Mouse (Mus musculus) liver, embryonic 15.5 days (tissue): ENCODE results near the gene Wdr62. TPM values are rescaled to one million over a fixed set of nuclear protein-coding genes. Genes with fewer than 3 reads are reported as not detected.

Experiments
- ATAC-seq: fragments of 200-750 bp; cut with Nextera tagmentation; 2 replicates; pipeline ENCODE4 v1.8.0; 2017; ENCODE audit warnings: moderate number of reproducible peaks, mild to moderate bottlenecking, moderate library complexity; ENCODE audit not compliant: insufficient read depth
- H3K27ac ChIP-seq: fragments of 300-500 bp; sonication (generic); replicated peaks from 2 replicates; pipeline ENCODE4 v1.5.1; 2015; ENCODE audit warnings: mild to moderate bottlenecking, inconsistent platforms
- H3K27me3 ChIP-seq: fragments of 300-500 bp; sonication (generic); 2 replicates; pipeline ENCODE4 v1.6.1; 2015; ENCODE audit warnings: mild to moderate bottlenecking, inconsistent platforms
- H3K36me3 ChIP-seq: fragments of 300-500 bp; sonication (generic); replicated peaks from 2 replicates; pipeline ENCODE4 v1.6.1; 2015; ENCODE audit warnings: moderate library complexity, mild to moderate bottlenecking, inconsistent platforms
- H3K4me1 ChIP-seq: fragments of 300-500 bp; sonication (generic); replicated peaks from 2 replicates; pipeline ENCODE4 v1.6.1; 2015; ENCODE audit warnings: inconsistent platforms
- H3K4me2 ChIP-seq: fragments of 300-500 bp; sonication (generic); 2 replicates; pipeline ENCODE4 v1.6.1; 2015; ENCODE audit warnings: moderate library complexity, mild to moderate bottlenecking, inconsistent platforms
- H3K4me3 ChIP-seq: fragments of 300-500 bp; sonication (generic); replicated peaks from 2 replicates; pipeline ENCODE4 v1.5.1; 2015; ENCODE audit warnings: mild to moderate bottlenecking, inconsistent platforms
- H3K9ac ChIP-seq: fragments of 300-500 bp; sonication (generic); 2 replicates; pipeline ENCODE4 v1.6.1; 2015; ENCODE audit warnings: moderate library complexity, mild to moderate bottlenecking, inconsistent platforms
- H3K9me3 ChIP-seq: fragments of 300-500 bp; sonication (generic); replicated peaks from 2 replicates; pipeline ENCODE4 v1.6.1; 2016; ENCODE audit warnings: inconsistent platforms
- WGBS: fragments of 180-500 bp; shearing (Covaris S2); methylation state at CpG from one replicate; pipeline ENCODE4 v1.1.7; 2015; ENCODE audit warnings: mixed read lengths; ENCODE audit not compliant: insufficient replicate concordance; 5-methylcytosine and 5-hydroxymethylcytosine counted together
- polyA plus RNA-seq: library from polyadenylated mRNA; unstranded; fragments of >200 nt; fragmentation: Nextera tagmentation; extraction: Ambion mirVana; gene quantifications from 2 replicates; pipeline ENCODE4 v1.2.1, GENCODE M21; 2015

Gene Wdr62
- 8.1 and 8.9 TPM in 2 replicates for polyA plus RNA-seq

DNA sequence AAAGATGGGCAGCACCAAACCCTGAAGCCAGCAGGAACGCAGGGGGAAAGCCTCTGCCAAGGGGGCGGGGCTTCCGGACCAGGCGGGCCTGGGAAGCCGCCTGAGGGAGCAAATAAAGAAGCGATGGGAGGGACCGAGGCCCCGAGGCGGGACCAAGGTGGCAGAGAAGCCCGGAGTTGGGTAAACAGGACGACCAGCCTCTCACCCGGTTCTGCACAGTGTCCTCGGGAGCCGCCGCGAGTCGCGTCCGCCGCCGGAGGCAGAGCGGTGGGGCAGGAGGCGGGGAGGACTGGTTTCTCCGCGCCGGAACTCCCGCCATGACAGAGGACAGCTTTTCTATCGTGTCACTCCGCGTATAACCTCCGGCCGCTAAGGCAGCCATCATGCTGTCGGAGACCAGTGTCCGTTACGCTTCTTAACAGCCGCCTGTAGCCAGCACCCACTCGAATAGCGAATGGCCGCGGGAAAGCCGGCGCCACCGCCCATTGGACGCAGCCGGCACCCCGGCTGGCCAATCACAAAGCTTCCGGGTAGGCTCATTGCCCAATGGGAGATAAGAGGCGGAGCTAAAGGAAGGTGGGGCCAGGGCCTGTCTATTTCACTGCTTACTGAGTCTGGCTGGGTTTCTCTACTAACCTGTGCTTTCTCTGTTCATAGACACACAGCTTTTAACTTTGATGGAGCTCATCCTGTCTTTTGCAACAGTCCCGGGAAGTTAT is at the start of gene Wdr62, which contains the start of gene Thap8:
Gene Wdr62, minus strand, starts transcription at position 469 of the 719 bp plus-strand sequence.
Gene Thap8, plus strand, starts transcription at position 144 of the 719 bp plus-strand sequence.
- under 1% methylated on average over 49 of the region's 49 CpGs for WGBS

DNA sequence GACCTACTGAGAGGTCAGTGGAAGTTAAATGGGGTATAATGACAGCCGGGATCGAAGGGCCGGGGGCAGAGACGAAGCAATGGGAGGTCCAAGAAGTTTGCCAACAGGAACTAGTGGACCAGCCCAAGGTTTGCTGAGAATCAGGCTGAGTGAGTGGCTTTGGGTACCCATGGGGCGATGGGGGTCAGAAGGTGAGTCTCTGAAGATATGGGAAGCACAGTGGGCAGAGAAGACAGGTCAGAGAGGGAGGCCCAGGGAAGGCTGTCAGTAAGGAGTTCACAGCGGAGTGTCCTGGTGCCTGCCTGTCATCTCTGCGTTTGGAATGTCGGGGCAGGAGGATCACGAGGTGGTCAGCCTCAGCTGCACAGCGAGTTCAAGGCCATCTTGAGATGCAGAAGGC is 48.2 kb upstream of the Wdr62 start:
- H3K9ac ChIP-seq = no peak overlapping the region
- H3K9me3 ChIP-seq = no peaks in the 10 kb centered on the region
- no peak overlapping the region for H3K4me2 ChIP-seq
- no peak overlapping the region for H3K4me3 ChIP-seq
- H3K27me3 ChIP-seq = peaks cover 21% of the 10 kb centered on the region
- H3K4me1 ChIP-seq = peaks cover 2% of the 10 kb centered on the region; the same call in 1 of the 2 replicates
- no peak overlapping the region for H3K27ac ChIP-seq
- no peak for ATAC-seq
- WGBS = 43% methylated on average over 10 of the region's 10 CpGs
- H3K36me3 ChIP-seq = no peaks in the 10 kb centered on the region

More for the DNA sequence above, at the start of gene Wdr62, which contains the start of gene Thap8:
- no peaks in the 10 kb centered on the region for H3K9me3 ChIP-seq
- H3K4me3 ChIP-seq = peak within 1 kb of the TSS; percentile 79
- peaks cover 33% of the 10 kb centered on the region for H3K4me1 ChIP-seq
- peak within 1 kb of the TSS; percentile 95 for H3K4me2 ChIP-seq
- no peaks in the 10 kb centered on the region for H3K27me3 ChIP-seq
- H3K27ac ChIP-seq = peak within 1 kb of the TSS; percentile 98
- ATAC-seq = peak; percentile 91
- H3K9ac ChIP-seq = peak within 1 kb of the TSS; percentile 70
- no peaks in the 10 kb centered on the region for H3K36me3 ChIP-seq

DNA sequence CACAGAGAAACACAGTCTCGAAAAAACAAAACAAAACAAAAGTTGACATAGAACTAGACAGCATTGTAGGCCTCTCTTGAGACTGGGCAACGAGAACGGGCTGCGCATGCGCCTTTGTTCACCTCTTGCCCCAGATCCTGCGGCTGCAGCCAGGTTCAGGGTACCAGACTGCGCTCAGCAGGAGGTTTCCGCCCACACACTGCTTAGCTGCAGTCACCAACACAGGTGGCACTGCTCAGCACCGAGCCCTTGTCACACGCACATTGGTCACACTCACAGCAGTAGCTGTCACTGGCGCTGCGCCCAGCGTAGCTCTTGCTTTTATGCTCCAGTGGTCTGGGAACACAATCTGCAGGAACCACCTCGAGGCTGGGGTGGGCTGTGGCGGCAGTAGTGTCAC is 46.9 kb upstream of the Wdr62 start:
- no peak overlapping the region for H3K27ac ChIP-seq
- no peak overlapping the region for H3K4me2 ChIP-seq
- H3K9ac ChIP-seq = no peak overlapping the region
- WGBS = 53% methylated on average over 15 of the region's 15 CpGs
- no peaks in the 10 kb centered on the region for H3K9me3 ChIP-seq
- peaks cover 9% of the 10 kb centered on the region for H3K4me1 ChIP-seq
- peaks cover 16% of the 10 kb centered on the region for H3K27me3 ChIP-seq
- no peak overlapping the region for H3K4me3 ChIP-seq
- H3K36me3 ChIP-seq = no peaks in the 10 kb centered on the region
- no peak for ATAC-seq

DNA sequence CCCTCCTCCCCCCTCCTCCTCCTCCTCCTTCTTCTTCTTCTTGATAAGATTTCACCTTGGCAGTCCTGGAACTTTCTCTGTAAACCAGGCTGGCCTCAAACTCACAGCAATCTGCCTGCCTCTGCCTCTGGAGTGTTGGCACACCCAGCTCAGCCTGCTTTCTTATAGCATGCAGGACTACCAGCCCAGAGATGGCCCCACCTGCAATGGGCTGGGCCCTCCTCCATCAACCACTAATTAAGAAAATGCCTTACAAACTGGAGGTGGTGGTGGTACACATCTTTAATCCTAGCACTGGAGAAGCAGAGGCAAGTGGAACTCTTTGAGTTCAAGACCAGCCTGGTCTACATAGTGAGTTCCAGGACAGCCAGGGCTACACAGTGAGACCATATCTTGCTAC is 46.2 kb upstream of the Wdr62 start:
- H3K9me3 ChIP-seq = no peaks in the 10 kb centered on the region
- H3K4me1 ChIP-seq = peaks cover 15% of the 10 kb centered on the region
- ATAC-seq = no peak
- peaks cover 10% of the 10 kb centered on the region for H3K27me3 ChIP-seq
- H3K36me3 ChIP-seq = no peaks in the 10 kb centered on the region
- no peak overlapping the region for H3K4me3 ChIP-seq
- H3K4me2 ChIP-seq = no peak overlapping the region
- H3K9ac ChIP-seq = no peak overlapping the region
- no peak overlapping the region for H3K27ac ChIP-seq

DNA sequence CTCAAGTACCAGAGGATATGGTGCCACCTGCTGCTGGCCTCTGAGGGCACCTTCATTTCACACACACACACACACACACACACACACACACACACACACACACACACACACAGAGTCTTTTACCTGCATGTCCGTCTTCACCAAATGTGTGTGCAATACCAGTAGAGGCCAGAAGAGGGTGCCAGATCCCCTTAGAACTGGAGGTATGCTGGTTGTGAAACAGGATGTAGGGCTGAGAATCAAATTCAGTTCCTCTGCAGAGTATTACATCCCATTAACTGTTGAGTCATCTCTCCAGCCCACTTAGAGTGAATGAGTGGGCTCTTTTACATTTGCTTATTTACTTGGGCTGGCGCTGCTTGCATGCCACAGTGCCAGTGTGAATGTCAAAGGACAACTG is 45.1 kb upstream of the Wdr62 start:
- no peaks in the 10 kb centered on the region for H3K9me3 ChIP-seq
- H3K9ac ChIP-seq = no peak overlapping the region
- no peak overlapping the region for H3K27ac ChIP-seq
- H3K4me1 ChIP-seq = peaks cover 25% of the 10 kb centered on the region
- H3K27me3 ChIP-seq = peaks cover 7% of the 10 kb centered on the region; the same call in 1 of the 2 replicates
- ATAC-seq = no peak
- no peak overlapping the region for H3K4me3 ChIP-seq
- 40% methylated on average over 2 of the region's 2 CpGs for WGBS
- no peak overlapping the region for H3K4me2 ChIP-seq
- no peaks in the 10 kb centered on the region for H3K36me3 ChIP-seq

DNA sequence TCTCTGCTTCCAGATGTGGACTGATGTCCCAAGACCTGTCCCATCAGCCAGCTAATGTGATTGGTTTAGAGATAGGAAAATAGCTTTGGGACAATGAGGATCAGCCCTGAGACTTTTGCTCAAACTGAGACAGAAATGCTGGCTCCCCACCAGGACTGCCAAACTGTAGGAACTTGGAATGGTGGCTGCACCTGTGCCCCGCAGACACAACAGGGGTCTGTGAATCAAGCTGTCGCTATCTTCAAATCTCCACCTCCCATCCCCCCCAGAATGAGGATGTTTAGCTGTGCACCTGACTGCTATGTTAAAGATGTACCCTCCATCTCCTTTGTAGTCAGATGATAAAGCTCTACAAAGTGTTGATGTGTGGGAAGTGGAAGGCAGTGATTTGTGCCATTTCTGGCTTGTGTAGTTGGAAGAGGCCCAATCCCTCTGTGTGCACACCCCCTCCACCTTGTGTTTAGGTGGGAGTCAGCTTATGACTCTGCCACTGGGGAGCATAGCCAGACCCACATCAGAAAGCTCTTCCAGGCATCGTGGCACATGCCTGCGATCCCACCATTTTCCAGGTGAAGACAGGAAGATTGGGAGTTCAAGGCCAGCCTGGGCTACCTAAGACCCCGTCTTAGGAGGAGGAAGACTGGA is 44.2 kb upstream of the Wdr62 start:
- Histone ChIP-seq H3K27me3 (0 out of 2 replicates have a peak, but pooled peaks cover 4% of the 10 kb centered on the region), H3K36me3 (no peaks in the 10 kb centered on the region), H3K4me3 (no peak overlapping the region), H3K9me3 (no peaks in the 10 kb centered on the region), H3K9ac (no peak overlapping the region), H3K27ac (no peak overlapping the region), H3K4me2 (no peak overlapping the region), H3K4me1 (peaks cover 28% of the 10 kb centered on the region)
- 64% methylated on average over 5 of the region's 5 CpGs for WGBS
- ATAC-seq = no peak

DNA sequence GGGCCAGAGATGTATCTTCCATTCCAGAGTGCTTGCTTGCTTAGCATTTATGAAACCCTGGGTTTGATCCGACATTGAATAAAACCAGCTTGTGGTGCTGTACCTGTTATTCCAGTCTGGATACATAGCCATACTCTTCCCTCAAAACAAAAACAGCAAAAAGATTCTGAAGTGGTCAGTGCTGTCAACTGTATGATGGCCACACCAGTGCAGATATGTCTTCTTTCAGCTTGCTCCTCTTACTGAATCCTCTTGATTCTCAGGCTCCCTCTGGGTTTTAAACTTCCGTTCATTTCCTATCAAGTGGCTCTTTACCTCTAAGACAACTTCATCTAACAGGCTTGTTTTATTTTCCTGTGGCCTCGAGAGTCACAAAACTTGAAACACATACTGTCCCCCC is 43.6 kb upstream of the Wdr62 start, which contains the start of gene Sdhaf1:
Gene Sdhaf1, minus strand, starts transcription at position 101 of the 400 bp plus-strand sequence.
- Histone ChIP-seq H3K4me1 (peaks cover 28% of the 10 kb centered on the region), H3K9me3 (no peaks in the 10 kb centered on the region), H3K36me3 (no peaks in the 10 kb centered on the region), H3K27ac (peak within 1 kb of the TSS; percentile 73), H3K4me3 (peak within 1 kb of the TSS; percentile 78), H3K9ac (peak within 1 kb of the TSS; percentile 48), H3K4me2 (peak within 1 kb of the TSS; percentile 96), H3K27me3 (0 out of 2 replicates have a peak, but pooled peaks cover 4% of the 10 kb centered on the region)
- WGBS = 61% methylated on average over 3 of the region's 3 CpGs
- no peak for ATAC-seq

DNA sequence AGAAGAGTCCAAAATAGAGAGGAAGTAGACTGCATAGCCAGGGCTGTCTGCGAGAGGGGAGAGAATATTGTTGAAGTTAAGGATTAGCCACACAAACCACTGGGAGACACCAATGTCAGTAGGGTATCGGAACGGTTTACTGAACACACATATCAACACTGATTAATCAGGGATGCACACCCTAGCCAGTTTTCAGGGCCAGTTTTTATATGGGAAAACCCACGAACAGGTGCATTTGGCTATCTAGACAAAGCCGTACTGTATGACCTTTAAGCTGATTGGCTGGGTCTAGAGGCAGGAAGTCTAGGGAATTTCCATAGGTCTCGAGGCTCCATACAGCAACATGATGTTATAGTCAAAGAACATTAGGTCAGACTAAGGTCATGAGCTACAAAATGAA is 42.6 kb upstream of the Wdr62 start:
- Histone ChIP-seq H3K4me1 (peaks cover 28% of the 10 kb centered on the region), H3K4me2 (peak overlapping the region; percentile 96), H3K27ac (peak overlapping the region; percentile 73), H3K9me3 (no peaks in the 10 kb centered on the region), H3K9ac (peak overlapping the region; percentile 48), H3K36me3 (no peaks in the 10 kb centered on the region), H3K4me3 (peak overlapping the region; percentile 78), H3K27me3 (0 out of 2 replicates have a peak, but pooled peaks cover 4% of the 10 kb centered on the region)
- 0 out of 2 replicates have a peak, but pooled peaks have one; percentile 0 for ATAC-seq
- WGBS = 6% methylated on average over 6 of the region's 6 CpGs

DNA sequence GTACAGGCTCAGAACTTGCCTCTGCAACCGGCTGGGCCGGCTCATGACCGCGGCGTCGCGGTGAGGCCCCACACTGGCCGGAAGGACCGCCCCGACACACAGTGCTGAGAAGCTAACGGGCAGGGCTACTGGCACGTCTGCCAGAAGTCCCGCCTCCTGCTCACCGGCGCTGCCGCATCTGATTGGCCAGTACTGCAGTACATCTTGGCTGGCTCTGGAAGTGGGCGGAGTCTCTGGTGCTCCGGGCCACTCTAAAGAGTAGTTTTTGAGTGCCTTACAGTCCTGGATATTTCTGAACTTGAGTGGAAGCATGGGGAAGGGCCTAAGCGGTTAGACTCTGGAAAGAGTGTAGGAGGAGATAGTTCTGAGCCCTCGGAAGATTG is 42.1 kb upstream of the Wdr62 start:
- 0 out of 2 replicates have a peak, but pooled peaks cover 4% of the 10 kb centered on the region for H3K27me3 ChIP-seq
- H3K9me3 ChIP-seq = no peaks in the 10 kb centered on the region
- H3K27ac ChIP-seq = peak overlapping the region; percentile 82
- H3K36me3 ChIP-seq = no peaks in the 10 kb centered on the region
- H3K4me2 ChIP-seq = peak overlapping the region; percentile 96
- under 1% methylated on average over 19 of the region's 20 CpGs for WGBS
- H3K4me3 ChIP-seq = peak overlapping the region; percentile 78
- ATAC-seq = peak; percentile 97
- H3K4me1 ChIP-seq = peaks cover 28% of the 10 kb centered on the region
- peak overlapping the region; percentile 76 for H3K9ac ChIP-seq

DNA sequence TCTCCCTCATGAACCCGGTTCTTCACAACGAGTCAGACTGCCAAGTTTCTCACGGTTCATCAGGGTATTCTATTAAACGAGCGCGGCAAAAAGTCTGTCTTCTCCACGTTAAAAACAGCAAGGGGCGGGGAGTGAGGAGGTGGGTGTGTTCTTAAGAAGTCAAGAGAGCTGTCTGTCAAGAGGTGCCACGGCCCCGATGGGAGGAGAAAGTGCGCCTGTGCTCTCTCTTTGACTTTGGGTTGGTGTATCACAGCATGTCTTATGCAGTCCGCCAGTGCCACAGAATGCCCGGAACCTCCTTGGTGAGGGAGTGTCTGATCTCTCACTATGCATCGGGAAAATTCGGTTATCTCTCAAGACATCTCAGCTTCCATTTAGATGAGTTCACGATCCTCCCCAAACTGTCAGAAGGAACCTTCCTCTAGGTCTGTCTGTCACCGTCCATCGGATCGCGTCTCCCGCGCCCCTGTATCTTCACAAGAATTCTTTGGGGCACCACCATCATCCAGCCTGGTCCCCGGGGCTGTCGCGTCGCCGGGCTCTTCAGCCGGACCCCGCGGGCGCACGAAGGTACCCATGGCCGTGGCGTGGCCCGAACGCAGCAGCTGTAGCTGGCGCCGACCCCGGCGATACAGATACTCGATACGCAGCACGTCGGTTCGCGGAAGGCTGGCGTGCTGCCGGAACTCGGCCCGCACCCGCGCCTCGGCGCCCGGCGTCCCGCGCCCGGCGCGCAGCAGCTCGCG is 41.5 kb upstream of the Wdr62 start, which contains the start of gene E130208F15Rik:
Gene E130208F15Rik, plus strand, starts transcription at position 202 of the 746 bp plus-strand sequence.
- Histone ChIP-seq H3K4me2 (peak within 1 kb of the TSS; percentile 96), H3K27me3 (0 out of 2 replicates have a peak, but pooled peaks cover 4% of the 10 kb centered on the region), H3K9ac (peak within 1 kb of the TSS; percentile 76), H3K9me3 (no peaks in the 10 kb centered on the region), H3K36me3 (no peaks in the 10 kb centered on the region), H3K27ac (peak within 1 kb of the TSS; percentile 82), H3K4me1 (peaks cover 28% of the 10 kb centered on the region), H3K4me3 (peak within 1 kb of the TSS; percentile 78)
- ATAC-seq = peak; percentile 62
- WGBS = under 1% methylated on average over 63 of the region's 63 CpGs
